Mouse (Mus musculus) megakaryocyte, embryonic 14.5 days (primary cell): ENCODE results near the gene Txnrd2.

Source experiments
- FLI1 ChIP-seq: IDR thresholded peaks from 2 replicates; pipeline ENCODE4 v1.6.1; 2012; ENCODE audit warnings: low read length, inconsistent platforms, mixed read lengths
- GATA1 ChIP-seq: IDR thresholded peaks from 3 replicates; pipeline ENCODE4 v1.6.1; 2012; ENCODE audit warnings: mixed read lengths, low read length, inconsistent platforms, borderline replicate concordance

- TF ChIP-seq GATA1: no peak
- TF ChIP-seq FLI1: no peak
Measured at GRCm38 (mm10) chr16:18387704-18388582, 38.2 kb upstream of the Txnrd2 start.
